Mouse (Mus musculus): ENCODE data around the gene Uspl1. TPM values are rescaled to one million over a fixed set of nuclear protein-coding genes. Genes with fewer than 3 reads are reported as not detected.

Uspl1 gene
- polyA plus RNA-seq, 1 experiment from 2014 or later, result 16.9 TPM

DNA sequence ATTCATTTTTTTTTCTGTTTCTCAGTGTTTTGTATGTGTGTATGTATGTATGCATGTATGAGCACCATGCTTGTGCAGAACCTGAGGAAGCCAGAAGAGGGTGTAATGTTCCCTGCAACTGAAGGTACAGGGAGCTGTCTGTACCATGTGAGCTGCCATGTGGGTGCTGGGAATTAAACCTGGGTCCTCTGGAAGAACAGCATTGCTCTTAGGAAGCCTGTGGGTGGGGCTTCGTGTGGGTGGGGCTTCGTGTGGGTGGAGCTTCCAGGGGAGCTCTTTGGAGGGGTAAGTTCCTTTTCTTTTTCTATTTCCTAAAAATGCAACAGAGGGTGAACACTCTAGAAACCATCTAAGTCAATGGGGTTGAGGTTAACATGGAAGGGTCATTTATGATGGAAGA, 69.3 kb downstream of the Uspl1 start:
- TF ChIP-seq CTCF (IDR thresholded peaks at IDR 0.05; ENCODE audit: low read depth), result no peak
- no peak for ATAC-seq

DNA sequence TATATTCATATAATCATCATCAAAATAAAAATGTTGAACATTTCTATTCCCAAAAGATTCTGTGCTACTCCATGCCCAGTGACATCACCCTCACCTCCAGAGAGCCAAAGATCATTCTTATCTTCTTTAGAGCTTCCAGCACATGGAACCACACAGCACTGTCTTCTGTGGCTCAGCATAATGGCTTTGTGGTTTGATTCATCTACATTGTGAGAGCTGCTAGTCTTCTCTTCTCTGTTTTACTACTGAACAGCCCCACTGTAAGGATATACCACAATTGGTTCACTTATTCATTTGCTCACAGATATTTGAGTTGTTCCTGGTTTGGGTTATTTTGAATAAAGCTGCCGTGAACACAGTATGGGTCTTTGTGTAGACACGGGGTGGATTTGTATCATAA, 71.4 kb downstream of the Uspl1 start:
- Histone ChIP-seq H3K27me3 (replicated peaks; ENCODE audit: control insufficient read depth, insufficient read depth, low read length) (no peaks in the 10 kb centered on the region), H3K4me2 (replicated peaks; ENCODE audit: low read depth) (no peak overlapping the region), H3K4me1 (replicated peaks; ENCODE audit: control insufficient read depth, insufficient read depth, low read length) (no peaks in the 10 kb centered on the region), H3K27ac (ENCODE audit: low read depth, low read length) (no peak overlapping the region), H3K9me3 (ENCODE audit: control insufficient read depth) (no peaks in the 10 kb centered on the region), H3K9ac (ENCODE audit: low read depth, low read length) (no peak overlapping the region), H3K4me3 (ENCODE audit: low read depth, low read length) (no peak overlapping the region), H3K36me3 (ENCODE audit: control insufficient read depth, insufficient read depth) (no peaks in the 10 kb centered on the region)
- WGBS, result 81% methylated on average over 2 of the region's 2 CpGs
- TF ChIP-seq CTCF (IDR thresholded peaks at IDR 0.05; ENCODE audit: low read depth), result no peak
- ATAC-seq, result no peak

More for the DNA sequence above, 69.3 kb downstream of the Uspl1 start:
- Histone ChIP-seq H3K27me3 (replicated peaks; ENCODE audit: control insufficient read depth, insufficient read depth, low read length) (no peaks in the 10 kb centered on the region), H3K4me2 (replicated peaks; ENCODE audit: low read depth) (no peak overlapping the region), H3K9me3 (ENCODE audit: control insufficient read depth) (no peaks in the 10 kb centered on the region), H3K36me3 (ENCODE audit: control insufficient read depth, insufficient read depth) (no peaks in the 10 kb centered on the region), H3K4me1 (replicated peaks; ENCODE audit: control insufficient read depth, insufficient read depth, low read length) (no peaks in the 10 kb centered on the region), H3K4me3 (ENCODE audit: low read depth, low read length) (no peak overlapping the region), H3K9ac (ENCODE audit: low read depth, low read length) (no peak overlapping the region), H3K27ac (ENCODE audit: low read depth, low read length) (no peak overlapping the region)
- WGBS, result 75% methylated on average over 2 of the region's 2 CpGs

DNA sequence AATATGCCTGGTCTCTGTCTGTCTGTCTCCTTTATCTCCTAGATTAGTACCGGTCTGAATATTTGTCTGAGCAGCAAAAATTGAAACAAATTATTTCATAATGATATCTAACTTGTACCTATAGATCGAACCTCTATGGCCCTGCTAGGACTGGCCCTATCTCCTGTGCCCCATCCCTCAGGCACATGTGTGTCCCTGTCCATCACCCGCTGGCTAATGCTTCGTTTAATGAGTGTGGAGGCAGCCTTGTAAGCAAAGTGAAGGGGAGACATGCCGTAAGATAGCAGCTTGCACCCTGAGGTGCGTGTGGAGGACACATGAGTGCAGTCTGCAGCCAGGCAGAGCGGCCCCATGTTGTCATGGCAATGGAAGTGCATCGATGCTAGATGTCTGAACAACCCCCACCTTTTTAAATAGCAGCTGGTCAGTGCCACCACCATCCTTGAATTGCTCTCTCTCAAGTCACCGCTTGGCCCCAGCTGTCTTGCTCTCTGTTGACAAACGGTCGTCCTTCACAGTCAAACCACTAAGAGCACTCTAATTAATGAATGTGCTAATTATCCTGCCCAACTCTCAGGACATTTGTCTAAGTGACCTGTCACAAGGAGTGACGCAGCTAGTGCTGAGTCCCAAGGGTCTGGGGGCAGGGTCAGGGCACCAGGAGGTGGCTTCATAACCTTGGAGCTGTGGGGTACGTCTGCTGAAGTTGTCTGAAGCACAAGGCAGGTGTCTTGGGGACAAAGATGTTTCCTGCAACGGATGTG, 73.5 kb downstream of the Uspl1 start:
- H3K4me2 ChIP-seq (replicated peaks; ENCODE audit: low read depth), result no peak overlapping the region
- no peak for TF ChIP-seq CTCF (IDR thresholded peaks at IDR 0.05; ENCODE audit: low read depth)
- H3K4me3 ChIP-seq (ENCODE audit: low read depth, low read length), result no peak overlapping the region
- ATAC-seq, result no peak
- no peaks in the 10 kb centered on the region for H3K4me1 ChIP-seq (replicated peaks; ENCODE audit: control insufficient read depth, insufficient read depth, low read length)
- H3K9me3 ChIP-seq (ENCODE audit: control insufficient read depth), result no peaks in the 10 kb centered on the region
- no peak overlapping the region for H3K27ac ChIP-seq (ENCODE audit: low read depth, low read length)
- H3K36me3 ChIP-seq (ENCODE audit: control insufficient read depth, insufficient read depth), result no peaks in the 10 kb centered on the region
- H3K9ac ChIP-seq (ENCODE audit: low read depth, low read length), result no peak overlapping the region
- 63% methylated on average over 14 of the region's 14 CpGs for WGBS
- H3K27me3 ChIP-seq (replicated peaks; ENCODE audit: control insufficient read depth, insufficient read depth, low read length), result no peaks in the 10 kb centered on the region

DNA sequence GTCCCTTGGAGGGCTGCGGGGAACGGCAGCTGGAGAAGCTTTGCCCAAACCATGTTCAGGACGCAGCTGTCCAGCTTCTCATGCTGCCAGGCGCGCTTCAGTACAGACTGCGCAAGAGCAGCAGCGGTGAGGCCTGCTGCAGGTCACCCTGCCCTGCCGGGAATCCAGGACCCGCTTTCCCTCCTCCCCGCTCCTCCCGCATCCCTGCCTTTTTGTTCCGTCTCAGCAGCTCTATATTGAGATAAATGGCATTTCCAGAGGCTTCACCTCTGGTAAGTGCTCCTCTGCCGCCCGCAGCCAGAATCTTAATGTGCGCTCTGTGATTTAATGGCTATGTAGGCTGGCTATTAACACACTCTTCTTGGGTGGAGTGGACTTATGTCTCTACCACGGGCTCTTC, 74.9 kb downstream of the Uspl1 start:
- no peak overlapping the region for H3K4me3 ChIP-seq (ENCODE audit: low read depth, low read length)
- H3K9ac ChIP-seq (ENCODE audit: low read depth, low read length), result no peak overlapping the region
- 43% methylated on average over 16 of the region's 16 CpGs for WGBS
- H3K36me3 ChIP-seq (ENCODE audit: control insufficient read depth, insufficient read depth), result no peaks in the 10 kb centered on the region
- H3K27me3 ChIP-seq (replicated peaks; ENCODE audit: control insufficient read depth, insufficient read depth, low read length), result no peaks in the 10 kb centered on the region
- H3K9me3 ChIP-seq (ENCODE audit: control insufficient read depth), result no peaks in the 10 kb centered on the region
- H3K27ac ChIP-seq (ENCODE audit: low read depth, low read length), result no peak overlapping the region
- H3K4me1 ChIP-seq (replicated peaks; ENCODE audit: control insufficient read depth, insufficient read depth, low read length), result no peaks in the 10 kb centered on the region
- ATAC-seq, result no peak
- no peak for TF ChIP-seq CTCF (IDR thresholded peaks at IDR 0.05; ENCODE audit: low read depth)
- H3K4me2 ChIP-seq (replicated peaks; ENCODE audit: low read depth), result no peak overlapping the region

DNA sequence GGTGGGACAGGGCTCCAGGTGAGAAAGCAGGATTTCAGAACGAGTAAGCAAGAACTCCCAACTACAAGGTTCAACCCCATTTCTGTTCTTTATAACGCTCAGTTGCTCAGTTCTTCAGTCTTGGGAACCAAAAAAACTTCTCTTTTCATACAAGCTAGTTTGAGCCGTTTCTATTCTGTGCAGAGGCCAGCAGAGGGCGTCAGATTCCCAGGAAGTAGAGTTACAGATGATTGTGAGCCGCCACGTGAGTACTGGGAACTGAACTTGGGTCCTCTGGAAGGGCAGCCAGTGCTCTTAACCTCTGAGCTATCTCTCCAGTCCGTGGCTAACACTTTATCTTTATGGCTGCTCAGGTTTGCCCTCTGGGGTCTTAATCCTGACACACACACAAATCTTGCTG, 77.3 kb downstream of the Uspl1 start:
- Histone ChIP-seq H3K4me3 (ENCODE audit: low read depth, low read length) (no peak overlapping the region), H3K4me1 (replicated peaks; ENCODE audit: control insufficient read depth, insufficient read depth, low read length) (no peaks in the 10 kb centered on the region), H3K36me3 (ENCODE audit: control insufficient read depth, insufficient read depth) (no peaks in the 10 kb centered on the region), H3K4me2 (replicated peaks; ENCODE audit: low read depth) (no peak overlapping the region), H3K9me3 (ENCODE audit: control insufficient read depth) (no peaks in the 10 kb centered on the region), H3K9ac (ENCODE audit: low read depth, low read length) (no peak overlapping the region), H3K27me3 (replicated peaks; ENCODE audit: control insufficient read depth, insufficient read depth, low read length) (no peaks in the 10 kb centered on the region), H3K27ac (ENCODE audit: low read depth, low read length) (no peak overlapping the region)
- TF ChIP-seq CTCF (IDR thresholded peaks at IDR 0.05; ENCODE audit: low read depth), result no peak
- no peak for ATAC-seq
- 76% methylated on average over 7 of the region's 7 CpGs for WGBS

DNA sequence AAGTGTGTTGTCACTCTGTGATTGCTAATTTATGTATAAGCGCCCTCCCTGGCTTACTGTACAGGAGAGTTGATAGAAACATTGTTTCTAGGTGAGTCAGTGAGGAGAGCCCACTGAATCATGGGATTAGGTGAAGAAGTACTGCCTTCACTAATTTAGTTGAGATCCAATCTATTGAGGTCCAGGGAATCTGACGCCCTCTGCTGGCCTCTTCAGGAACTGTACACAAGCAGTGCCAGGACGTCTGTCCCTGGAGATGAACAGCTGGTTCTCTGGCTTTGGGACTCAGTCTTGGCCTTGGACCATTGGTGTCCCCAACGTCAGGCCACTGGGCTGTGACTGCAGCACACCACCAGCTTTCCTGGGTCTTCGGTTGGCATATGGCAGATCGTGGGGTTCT, 77.7 kb downstream of the Uspl1 start:
- Histone ChIP-seq H3K9me3 (ENCODE audit: control insufficient read depth) (no peaks in the 10 kb centered on the region), H3K4me1 (replicated peaks; ENCODE audit: control insufficient read depth, insufficient read depth, low read length) (no peaks in the 10 kb centered on the region), H3K27ac (ENCODE audit: low read depth, low read length) (no peak overlapping the region), H3K4me2 (replicated peaks; ENCODE audit: low read depth) (no peak overlapping the region), H3K27me3 (replicated peaks; ENCODE audit: control insufficient read depth, insufficient read depth, low read length) (no peaks in the 10 kb centered on the region), H3K4me3 (ENCODE audit: low read depth, low read length) (no peak overlapping the region), H3K36me3 (ENCODE audit: control insufficient read depth, insufficient read depth) (no peaks in the 10 kb centered on the region), H3K9ac (ENCODE audit: low read depth, low read length) (no peak overlapping the region)
- ATAC-seq, result no peak
- TF ChIP-seq CTCF (IDR thresholded peaks at IDR 0.05; ENCODE audit: low read depth), result peak; percentile 64
- 66% methylated on average over 6 of the region's 6 CpGs for WGBS

All from intestine, postnatal 0 days (tissue).